Mouse (Mus musculus): ENCODE results near the gene Slc6a19.
A peak's percentile ranks its signal among the peaks of the same experiment; 100 is the strongest.
"Not testable (repeated sequence)": the region's sequence is repeated elsewhere in the genome, so short reads cannot be mapped to it uniquely, and the experiment has no call there.

Gene Slc6a19

DNA sequence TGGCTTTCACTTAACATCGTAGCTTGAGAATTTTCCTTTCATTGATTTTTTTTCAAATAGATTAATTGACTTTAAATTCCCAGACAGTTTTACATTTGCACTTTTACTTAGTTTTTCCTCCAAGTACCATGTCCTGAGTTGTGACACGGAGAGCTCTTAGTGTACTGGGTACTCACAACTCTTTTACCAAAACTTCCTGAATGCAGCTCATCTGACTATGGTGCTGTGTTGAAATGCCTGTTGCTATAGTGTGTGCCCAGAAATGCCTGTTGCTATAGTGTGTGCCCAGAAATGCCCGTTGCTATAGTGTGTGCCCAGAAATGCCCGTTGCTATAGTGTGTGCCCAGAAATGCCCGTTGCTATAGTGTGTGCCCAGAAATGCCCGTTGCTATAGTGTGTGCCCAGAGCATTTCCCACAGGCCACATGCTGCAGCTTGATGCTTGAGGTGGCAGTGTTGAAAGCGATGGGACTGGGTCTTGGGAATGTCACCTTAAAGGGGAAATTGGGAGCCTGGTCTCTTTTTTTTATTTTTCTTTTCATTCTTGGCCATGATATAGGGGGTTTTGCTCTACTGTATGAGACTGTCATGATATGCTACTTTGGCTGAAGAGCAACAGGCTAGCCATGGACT lies at the start of gene Slc6a19:
Gene Slc6a19 (minus strand): TSS at position 172 of the 632 bp plus-strand sequence.
- no peak for DNase-seq

DNA sequence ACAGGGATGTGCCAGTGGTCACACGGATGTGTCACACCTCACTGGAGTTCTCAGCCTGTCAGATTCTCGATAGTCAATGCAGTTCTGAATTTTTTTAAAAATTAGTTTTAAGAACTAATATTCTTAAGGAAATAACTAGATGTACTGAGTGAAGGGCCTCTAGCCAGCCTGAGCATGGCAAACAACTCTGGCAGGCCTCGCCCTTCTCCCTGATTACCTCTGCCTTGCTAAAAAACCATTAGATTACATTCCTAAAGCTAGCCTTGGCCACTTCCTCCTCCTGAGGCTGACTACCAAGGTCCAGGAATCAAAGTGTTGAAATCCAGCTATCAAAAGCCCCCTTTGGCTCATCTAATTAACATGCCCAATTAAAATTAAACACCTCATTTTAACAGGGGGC lies 46.6 kb upstream of the Slc6a19 start:
- DNase-seq, result no peak

GRCm38 (mm10) chr13:73750435-73750834 lies 45.8 kb upstream of the Slc6a19 start:
- DNase-seq, result no peak

DNA sequence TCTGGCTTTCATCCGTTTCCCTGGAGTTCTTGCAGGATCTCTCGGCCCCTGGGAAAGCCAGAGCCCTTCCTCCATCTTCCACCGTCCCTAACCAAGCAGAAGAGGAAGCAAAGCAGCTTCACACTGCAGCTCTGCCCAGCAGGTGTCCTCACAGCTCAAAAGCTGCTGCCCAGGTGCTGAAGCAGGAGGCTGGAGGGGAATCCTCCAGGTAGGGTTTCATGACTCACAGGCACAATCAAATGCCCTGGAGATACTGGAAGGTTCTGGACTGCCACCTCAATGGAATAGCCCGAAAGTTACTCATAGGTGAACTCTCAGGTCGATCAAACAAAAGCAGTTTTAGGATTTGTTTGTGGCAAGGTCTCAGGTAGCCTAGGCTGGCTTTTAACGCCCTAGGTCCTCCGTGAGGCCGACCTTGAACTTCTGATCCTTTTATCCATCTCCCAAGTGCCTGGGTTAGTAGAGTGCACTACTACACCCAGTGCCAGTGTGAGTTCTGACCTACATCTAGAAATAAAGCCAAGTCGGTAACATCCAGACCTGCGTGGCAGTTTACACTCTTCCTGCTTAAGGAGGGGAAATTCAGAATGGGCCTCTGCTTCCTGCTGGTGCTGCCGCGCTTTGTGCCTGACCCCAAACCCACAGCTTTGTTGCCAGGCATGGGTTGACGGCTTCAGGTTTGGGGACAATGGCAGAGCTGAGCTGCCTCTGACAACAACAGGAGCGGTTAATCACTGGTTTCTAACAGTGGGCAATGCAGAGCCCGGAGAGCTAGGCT lies 44.2 kb upstream of the Slc6a19 start:
- DNase-seq, result no peak

GRCm38 (mm10) chr13:73743662-73744061 lies 39.0 kb upstream of the Slc6a19 start:
- DNase-seq, result no peak

DNA sequence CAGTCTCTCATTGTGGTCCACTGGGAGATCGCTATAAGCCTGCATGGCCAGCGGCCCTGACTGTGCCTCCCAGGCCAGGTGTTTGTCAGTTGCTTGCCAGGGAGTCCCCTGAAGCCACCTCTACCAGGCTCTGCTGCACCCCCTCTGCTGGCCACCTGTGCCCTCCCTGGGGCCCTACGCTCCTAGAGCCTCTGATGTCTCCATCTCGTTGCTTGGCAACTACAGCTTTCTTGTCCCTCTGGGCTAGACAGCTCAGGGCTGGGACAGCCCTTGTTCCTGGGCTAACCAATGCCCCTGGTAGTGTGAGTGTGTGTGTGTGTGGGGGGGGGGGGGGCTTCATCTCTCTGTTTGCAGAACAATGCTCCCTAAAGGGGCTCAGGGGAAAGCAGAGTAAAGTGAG lies 38.3 kb upstream of the Slc6a19 start:
- no peak for DNase-seq

DNA sequence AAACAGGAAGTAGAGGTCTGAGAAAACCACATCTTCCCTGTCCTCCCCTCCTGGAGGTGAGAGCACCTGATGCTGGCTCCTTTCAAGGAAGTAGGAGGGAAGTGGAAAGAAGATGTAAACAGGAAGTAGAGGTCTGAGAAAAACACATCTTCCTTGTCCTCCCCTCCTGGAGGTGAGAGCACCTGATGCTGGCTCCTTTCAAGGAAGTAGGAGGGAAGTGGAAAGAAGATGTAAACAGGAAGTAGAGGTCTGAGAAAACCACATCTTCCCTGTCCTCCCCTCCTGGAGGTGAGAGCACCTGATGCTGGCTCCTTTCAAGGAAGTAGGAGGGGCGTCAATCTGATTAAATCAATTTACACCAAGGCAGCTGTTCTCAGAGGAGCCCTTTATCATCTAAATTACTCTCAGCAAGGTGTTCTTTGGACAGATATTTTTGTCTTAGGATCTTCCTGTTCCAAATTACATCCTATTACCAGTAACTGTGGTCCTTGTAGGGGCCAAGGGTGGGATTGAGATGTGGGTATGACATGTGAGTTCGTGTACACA lies 35.8 kb upstream of the Slc6a19 start:
- DNase-seq, result not testable (repeated sequence)

DNA sequence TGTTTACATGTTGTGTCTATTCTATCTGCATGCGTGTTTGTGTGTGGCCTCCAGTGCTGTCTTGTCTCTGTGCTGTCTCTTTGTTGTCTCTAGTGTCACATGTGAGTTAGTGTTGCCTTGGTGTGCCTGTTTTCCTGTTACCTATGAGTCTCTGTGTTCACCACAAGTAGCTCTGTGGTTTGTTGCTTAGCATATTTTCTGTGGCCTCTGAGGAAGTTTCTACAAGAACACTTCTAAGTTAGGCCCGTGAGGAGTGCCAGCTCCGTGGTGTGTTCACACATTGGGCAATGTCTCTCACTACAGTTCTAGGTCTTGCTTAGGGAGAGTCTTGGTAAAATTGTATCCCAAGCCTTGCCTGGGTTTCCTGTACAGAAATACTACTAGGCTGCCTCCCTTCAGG lies 32.3 kb upstream of the Slc6a19 start:
- no peak for DNase-seq

GRCm38 (mm10) chr13:73735928-73736327 lies 31.3 kb upstream of the Slc6a19 start:
- DNase-seq, result no peak

GRCm38 (mm10) chr13:73735270-73735669 lies 30.6 kb upstream of the Slc6a19 start:
- no peak for DNase-seq

DNA sequence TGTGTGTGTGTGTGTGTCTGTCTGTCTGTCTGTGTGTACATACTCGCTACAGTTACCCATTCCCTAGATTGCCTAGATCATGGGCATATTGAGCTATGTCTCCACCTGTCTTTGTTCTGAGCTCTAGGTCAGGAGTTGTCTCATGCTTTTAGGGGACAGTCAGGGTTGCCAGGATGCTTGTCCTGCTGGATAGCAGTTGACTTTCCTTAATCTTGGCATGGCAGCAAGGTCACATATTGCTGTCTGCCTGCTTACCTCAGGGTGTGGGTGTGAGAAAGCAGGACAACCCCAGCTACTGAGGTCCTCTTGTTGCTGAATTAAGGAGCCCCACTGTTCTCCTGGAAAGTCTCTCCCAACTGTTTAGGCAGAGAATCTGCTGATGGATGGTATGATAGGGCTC lies 29.7 kb upstream of the Slc6a19 start:
- DNase-seq, result no peak

GRCm38 (mm10) chr13:73732742-73733700 lies 28.4 kb upstream of the Slc6a19 start, which contains the start of gene Slc12a7:
Gene Slc12a7, plus strand, starts transcription at chr13:73733094.
- no peak for DNase-seq

- DNase-seq, result no peak
These were observed 27.6 kb upstream of the Slc6a19 start for GRCm38 (mm10) chr13:73732235-73732634.

DNA sequence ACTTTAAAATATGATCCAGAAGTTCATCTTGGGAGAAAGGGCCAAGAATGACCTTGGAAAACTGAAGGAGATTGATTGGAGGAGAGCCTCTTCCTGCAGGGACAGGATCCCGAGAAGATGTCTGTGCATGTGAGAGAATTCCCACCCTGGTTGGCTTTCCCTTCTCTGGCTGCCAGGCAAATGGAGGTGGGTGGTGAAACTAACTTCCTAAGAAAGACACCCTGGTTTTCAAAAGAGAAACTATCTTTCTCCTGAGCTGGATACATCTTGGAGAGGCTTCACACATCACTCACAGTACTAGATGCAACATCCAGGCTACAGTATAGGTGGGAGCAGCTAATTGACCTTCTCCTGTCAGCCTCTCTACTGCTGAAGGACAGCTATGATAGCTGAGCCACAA lies 26.2 kb upstream of the Slc6a19 start:
- DNase-seq, result no peak

- no peak for DNase-seq
These were observed 24.0 kb upstream of the Slc6a19 start for GRCm38 (mm10) chr13:73728633-73729032.

DNA sequence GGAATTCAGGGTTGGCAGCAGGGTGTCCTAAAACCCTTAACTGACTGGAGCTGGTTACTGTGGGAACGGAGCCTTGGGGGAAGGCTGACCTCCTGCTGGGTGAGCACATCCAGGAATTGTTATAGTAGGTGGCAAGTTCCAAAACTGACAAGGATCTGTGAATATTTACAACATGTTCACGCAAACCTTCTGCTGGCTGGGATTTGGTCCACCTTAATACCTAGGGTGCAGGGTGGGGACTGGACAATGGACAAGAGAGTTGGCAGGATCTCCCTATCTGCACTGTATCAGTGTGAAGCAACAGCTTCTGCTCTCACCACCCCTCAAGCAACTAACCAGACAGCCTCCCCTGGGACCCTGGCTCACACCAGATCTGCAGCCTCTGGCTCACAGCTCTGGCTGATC lies 23.0 kb upstream of the Slc6a19 start:
- no peak for DNase-seq

GRCm38 (mm10) chr13:73725315-73725714 lies 20.6 kb upstream of the Slc6a19 start:
- DNase-seq, result no peak

DNA sequence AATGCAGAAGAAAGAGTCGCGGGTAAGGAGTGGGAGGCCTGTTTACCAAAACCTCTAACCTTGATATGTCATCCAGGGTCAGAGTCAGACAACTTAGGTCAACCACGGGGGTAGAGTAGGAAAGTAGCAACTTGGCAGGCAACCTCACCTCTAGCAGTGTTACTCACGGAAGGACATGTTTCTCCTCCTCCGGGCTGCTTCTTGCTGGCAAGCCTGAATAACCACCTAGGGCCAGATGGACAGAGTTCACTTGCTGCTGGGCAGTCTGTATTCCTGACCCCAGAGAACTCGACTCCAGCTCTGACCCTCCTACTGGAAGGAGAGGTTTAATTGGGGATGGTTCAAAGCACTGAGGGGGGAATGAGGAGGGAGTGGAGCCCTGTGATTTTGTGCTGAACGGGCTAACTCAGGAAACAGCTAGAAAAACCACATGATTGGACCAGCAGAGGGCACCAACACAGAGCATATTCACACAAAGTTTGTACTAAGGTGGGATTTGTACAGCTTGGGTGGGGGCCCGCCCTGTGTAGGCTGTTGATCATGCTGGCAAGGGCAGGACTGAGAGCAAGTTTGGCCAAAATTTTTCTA lies 18.5 kb upstream of the Slc6a19 start:
- no peak for DNase-seq

GRCm38 (mm10) chr13:73720241-73720640 lies 15.6 kb upstream of the Slc6a19 start:
- DNase-seq, result no peak

DNA sequence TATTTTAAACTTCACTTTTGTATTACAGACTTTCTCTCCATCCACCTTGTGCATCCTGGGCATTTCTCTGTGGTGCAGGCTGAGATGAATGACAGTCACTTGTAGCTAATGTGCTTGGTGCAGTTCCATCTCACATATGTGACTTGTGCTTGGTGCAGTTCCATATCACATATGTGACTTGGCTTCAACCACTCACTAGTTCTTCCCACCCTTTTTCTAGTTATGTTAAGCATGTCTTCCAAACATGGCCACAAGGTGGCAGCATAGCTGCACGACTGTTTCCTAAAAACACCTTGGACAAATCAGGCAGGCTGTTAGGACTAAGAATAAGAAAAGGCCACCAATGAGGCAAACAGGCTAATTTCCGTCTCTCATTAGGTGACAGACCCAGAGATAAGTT lies 13.6 kb upstream of the Slc6a19 start:
- DNase-seq, result peak; percentile 73

DNA sequence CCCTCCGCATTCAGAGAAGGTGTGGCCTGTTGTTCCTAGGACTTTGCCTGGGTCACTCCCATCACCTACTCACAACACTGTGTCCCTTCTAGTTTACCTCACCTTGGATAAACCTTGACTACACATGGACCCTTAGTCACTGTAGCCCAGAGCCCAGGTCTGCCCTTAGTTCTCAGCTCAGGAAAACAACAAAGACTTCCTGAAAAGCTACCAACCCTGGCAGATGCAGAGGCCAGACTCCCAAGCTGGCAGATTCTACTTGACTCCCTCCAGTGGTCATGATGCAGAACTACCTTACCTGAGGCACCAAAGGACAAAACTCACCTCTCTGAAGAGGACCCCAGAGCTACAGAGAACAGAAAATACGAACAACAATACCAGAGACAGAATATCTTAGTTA lies 9.4 kb upstream of the Slc6a19 start:
- no peak for DNase-seq

DNA sequence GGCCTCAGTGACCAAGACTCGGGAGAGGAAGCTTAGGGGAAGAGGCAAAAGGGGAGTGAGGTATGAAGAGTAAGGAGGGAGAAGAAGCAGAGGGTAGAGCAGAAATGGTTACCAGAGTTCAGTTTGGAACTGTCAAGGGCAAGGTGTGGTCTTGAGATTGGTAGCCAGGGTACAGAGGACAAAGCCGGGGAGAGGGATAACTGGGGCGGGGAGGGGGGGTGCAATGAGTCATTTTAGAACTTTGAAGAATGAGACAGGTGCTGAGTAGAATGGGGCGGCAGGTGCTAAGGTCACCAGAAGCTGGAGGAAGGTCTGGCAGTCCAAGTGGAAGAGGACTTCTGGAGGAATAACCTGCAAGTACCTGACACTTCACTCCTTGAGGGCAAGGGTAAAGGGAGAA lies 8.5 kb upstream of the Slc6a19 start:
- DNase-seq, result no peak

DNA sequence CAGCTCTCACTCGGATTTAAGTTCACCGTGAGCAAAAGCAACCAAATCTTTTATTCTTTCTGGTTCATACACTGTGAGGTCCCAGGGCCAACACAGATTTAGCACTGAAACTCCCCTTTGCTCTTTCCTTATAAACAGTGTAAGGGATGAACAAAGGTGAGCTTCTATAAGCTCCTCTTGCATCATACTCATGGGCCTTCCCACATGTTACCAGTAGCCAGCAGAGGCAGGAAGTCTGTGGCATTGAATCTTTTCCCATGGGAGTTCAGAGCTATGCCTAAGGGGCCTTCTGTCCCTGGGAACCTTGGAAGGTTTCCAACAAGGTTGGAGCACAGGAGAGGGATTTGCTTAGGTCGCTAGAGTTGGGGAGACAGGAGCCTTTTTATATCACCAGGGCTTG lies 7.6 kb upstream of the Slc6a19 start:
- DNase-seq, result no peak

All from cerebellum, adult 9-10 months (tissue).